Mouse (Mus musculus) right cerebral cortex, postnatal 36 days (tissue): Measurements from ENCODE around the gene Scfd2.

Experiments used
- DNase-seq, 2 experiments: peaks; one replicate each; pipeline ENCODE4 v3.0.0; 2022; ENCODE audit warnings: low spot score in 2 of 2, mixed read lengths in 1 of 2

Gene Scfd2

GRCm38 (mm10) chr5:74277216-74277615 lies 254.3 kb downstream of the Scfd2 start:
- peak; percentile 54 to 67 for DNase-seq

DNA sequence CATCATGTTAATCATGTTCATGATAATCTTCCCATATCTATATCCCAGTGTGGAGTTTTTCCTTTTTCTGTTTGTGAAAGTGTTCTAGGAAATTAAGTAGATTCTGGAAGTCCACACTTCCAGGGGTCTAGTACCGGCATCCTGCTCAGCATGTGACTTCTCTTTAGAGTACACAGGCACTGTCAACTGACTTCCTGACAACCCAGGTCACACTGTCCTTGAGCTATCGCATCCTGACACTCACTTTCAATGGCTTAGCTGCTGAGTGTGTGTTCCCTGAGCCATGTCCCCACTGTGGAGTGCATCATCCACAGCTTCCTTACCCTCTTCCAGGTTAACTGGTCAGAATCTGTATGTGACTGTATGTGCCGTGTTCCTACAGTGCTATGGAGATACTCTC lies 258.2 kb downstream of the Scfd2 start:
- DNase-seq, result no peak

GRCm38 (mm10) chr5:74267736-74268369 lies 263.7 kb downstream of the Scfd2 start:
- no peak for DNase-seq

DNA sequence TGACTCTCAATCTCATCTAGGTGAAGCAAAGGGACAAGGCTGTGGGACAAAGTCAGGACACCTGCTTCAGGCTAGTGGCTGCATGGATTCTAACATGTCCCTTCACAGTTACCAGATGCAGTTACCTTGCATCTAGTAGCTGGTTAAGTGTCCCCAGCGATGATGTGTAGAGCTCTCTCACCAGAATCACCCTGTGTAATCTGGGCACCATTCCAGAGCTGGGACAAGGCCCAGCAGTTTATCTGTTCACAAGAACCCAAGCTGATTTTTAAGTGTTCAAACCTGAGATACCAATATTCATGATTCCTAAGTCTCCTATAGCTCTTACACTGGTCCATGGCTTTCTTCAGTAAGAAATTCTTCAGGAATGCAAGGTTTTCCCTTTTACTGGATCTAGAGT lies 264.4 kb downstream of the Scfd2 start:
- no peak for DNase-seq

DNA sequence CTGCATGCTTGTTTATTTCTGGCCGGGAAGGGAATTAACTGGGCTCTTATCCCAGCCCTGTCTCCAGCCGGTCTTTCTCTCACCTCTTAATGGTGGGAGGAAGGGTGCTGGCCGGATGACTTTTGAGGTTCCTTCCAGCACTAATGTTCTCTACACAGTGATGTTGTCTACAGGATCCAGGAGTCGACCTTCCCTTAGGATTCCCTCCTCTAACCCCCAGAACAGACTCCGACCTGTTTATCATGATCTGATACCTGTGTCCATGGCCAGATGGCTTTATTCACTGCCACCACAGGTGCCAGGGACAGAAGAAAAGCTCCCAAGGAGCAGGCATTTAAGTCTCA lies 265.1 kb downstream of the Scfd2 start:
- no peak for DNase-seq

DNA sequence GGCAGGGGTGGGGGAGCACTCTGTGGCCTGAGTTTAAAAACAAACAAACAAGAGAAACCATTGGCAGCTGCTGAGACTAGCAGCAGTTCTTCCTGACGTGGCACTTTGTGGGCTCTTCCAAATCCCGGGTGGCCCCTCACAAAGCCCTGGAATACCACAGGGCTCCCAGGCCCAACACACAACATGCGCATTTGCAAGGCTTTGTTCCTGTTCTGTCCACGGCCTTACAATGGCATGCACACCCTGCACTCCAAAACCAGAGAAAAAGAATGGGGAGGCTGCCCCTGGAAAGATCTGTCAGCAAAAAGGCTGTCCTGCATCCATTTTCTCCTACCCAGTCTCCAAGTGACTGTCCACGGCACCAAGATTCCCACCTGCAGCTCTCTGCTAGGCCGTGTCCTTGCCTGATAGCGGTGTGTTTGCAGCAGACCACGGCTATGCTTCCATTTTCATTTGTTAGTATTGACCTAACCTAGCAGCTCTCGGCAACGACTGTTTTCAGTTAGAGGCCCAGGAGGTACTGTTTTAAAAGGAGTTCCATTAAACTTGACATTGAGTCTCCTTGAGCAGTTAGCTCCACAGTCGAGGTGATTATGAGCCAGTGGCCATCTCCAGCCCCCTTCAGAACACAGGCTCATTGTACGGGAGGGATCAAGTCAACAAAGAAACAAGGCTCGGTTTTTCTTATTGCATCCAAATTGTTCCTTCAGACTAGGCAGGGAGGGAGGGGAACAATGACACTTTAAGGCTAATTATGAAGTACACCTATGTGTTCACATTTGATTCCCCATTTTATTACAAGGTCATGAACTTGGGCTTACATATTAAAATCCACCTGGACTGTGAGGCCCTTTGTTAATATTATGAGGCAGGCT lies 265.7 kb downstream of the Scfd2 start:
- no peak for DNase-seq

DNA sequence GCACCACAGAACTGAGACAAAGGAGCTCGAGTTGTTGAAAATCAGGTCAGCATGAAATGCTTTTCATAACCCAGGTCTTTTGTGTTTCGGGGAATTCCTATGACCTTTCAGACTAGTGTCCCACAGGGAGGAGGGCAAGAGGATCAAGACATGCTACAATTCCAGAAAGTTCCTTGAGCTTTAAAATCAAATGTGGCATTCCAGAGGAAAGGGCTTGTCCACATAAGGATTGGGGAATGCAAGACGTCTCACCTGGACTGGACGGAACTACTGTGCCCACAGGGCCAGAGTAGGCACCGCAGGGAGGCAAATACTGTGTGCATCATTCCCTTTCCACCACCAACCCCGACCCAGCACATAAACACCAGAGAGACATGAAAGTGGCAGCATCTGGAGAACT lies 266.4 kb downstream of the Scfd2 start:
- no peak for DNase-seq

GRCm38 (mm10) chr5:74264541-74264940 lies 267.0 kb downstream of the Scfd2 start:
- no peak for DNase-seq

DNA sequence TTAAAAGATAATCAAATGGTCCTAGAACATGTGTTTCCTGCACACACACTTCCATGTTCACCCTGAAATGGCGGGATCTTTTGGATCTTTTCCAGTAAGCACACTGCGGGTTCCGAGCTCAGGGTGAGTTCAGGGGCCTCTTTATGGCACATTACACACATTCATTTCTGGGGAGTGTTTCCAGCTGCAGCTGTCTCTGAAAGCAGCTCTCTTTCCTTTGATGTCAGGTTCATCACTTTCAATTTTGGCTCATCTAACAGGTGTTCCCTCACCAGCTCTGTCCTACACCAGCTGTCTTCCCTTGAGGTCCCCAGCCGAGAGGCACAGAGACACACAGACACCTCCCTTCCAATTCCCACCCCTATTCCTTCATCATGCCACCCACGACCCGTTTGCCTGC lies 270.5 kb downstream of the Scfd2 start:
- no peak for DNase-seq

- DNase-seq, result peak; percentile 39 to 69
Measured at GRCm38 (mm10) chr5:74260378-74260809, 271.2 kb downstream of the Scfd2 start.

DNA sequence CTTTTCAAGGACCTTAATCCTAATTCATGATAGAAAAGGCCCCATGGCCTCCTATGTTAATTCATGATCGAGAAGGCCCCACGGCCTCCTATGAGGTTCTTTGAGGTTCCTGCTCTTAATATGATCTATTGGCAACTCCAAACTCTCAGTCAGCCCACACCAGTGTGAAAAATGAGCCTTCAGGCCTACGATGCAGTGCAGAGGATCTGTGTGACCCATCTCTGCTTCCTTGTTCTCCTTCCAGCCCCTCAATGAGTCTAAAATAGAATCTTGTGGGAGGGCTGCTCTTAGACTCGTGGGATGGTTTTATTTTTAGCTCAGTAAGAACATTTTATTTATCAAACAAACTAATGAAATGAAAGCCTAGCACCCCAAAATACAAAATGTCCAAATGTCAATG lies 274.9 kb downstream of the Scfd2 start:
- no peak for DNase-seq

DNA sequence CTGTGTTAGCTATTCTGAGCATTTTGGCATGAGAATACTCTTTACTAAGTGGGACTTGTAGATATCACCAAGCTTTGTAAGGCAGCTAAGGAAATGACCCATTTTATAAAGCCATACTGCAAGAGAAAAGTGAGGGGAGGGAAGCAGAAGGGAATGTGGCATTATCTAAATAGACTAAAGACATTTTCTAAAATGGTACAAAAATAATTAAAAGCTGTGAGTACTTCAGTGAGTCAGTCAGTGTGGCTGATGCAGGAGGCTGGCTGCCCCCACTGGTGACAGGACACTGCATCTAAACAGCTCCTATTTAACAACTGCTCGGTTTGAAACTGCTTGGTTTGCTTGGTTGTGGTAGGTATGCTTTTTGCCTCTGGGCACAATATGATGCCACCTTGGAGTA lies 276.6 kb downstream of the Scfd2 start:
- peak; percentile 35 to 54 for DNase-seq

- DNase-seq, result no peak
Measured at GRCm38 (mm10) chr5:74253724-74254328, 277.7 kb downstream of the Scfd2 start.

DNA sequence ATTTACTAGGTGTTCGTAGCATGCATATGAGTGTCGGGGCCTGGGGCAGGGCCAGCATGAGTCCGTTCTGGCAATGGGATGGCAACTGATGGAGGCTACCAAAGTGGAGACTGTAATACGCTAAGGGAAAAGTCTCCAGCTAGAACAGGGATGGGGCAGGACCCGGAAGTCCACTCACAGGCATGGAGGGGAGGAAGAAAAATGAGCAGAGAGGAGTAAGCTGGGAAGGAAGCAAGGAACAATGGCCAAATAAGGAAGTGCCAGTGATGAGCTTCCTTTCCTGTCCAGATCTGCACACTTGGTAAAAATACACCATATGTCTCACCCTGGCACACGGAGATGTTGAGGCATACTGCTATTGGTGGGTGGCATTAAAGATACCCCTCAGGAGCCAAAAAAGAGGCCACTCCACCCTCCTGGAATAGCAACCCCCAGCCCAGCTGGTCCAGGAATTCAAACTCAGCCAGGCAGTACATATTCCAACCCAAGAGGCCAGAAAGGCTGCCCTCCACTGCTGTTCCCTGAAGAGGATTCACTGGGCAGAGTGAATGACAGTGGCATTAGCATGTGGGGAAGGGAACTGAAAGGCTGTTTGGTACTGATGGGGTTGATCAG lies 278.8 kb downstream of the Scfd2 start:
- DNase-seq, result peak; percentile 57 to 83

DNA sequence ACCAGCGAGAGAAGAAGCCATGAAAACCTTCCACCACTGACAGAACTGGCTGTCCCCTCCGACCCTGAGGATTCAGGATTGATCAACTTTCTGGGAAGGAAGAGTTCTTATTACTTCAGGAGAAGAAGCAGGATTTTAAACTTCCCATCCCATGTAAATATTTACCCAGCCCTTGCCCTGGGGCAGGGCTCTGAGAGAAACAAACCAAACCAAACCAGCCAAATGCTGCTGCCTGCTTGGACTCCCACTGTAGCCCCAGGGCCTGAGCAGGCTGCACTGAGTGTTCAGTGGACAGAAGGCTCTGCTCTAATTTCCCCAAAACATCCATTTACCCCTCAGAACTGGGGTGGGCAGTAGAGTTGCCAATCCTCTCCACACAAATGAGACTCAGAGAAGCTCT lies 280.6 kb downstream of the Scfd2 start:
- DNase-seq, result no peak

DNA sequence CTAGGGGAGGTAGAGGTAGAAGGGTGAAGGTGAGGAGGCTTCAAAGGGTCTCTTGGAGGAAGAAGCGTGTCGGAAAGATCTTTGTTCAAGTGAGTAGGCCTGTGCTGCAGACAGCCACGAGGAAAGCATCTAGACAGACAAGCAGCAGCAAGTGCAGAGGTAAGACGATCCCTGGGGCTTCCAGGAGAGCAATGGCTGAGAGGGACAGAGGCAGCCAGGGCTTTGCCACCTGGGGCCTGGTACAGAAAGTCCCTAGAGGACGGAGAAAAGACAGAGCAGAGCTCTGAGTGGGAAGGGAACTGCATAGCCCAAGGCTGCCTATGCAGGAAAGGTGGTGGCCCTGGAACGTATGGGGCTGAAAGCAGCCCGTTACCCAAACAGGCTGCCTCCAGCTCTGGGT lies 281.3 kb downstream of the Scfd2 start:
- no peak for DNase-seq

DNA sequence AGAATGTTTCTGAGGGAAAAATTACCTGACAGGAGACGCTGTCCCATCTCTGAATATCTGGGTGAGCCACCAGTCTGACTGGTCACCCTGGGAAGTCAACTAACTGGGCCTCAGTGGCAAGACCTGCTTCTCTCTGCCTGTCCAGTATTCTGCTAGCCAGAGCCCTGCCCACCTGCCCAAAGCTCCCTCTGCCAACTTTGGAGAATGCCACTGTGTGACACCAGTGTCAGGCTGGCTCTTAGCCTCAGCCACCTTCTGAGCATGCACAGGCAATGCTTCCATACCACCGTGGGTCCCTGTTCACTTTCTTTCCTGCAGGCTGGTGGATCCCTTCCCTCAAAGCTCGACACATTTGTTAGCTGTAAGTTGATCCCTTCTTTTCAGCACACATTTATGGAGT lies 281.8 kb downstream of the Scfd2 start:
- no peak for DNase-seq

GRCm38 (mm10) chr5:74246971-74247370 lies 284.6 kb downstream of the Scfd2 start:
- DNase-seq, result no peak

GRCm38 (mm10) chr5:74246453-74246852 lies 285.1 kb downstream of the Scfd2 start:
- DNase-seq, result no peak

GRCm38 (mm10) chr5:74245641-74246145 lies 285.9 kb downstream of the Scfd2 start:
- no peak for DNase-seq

DNA sequence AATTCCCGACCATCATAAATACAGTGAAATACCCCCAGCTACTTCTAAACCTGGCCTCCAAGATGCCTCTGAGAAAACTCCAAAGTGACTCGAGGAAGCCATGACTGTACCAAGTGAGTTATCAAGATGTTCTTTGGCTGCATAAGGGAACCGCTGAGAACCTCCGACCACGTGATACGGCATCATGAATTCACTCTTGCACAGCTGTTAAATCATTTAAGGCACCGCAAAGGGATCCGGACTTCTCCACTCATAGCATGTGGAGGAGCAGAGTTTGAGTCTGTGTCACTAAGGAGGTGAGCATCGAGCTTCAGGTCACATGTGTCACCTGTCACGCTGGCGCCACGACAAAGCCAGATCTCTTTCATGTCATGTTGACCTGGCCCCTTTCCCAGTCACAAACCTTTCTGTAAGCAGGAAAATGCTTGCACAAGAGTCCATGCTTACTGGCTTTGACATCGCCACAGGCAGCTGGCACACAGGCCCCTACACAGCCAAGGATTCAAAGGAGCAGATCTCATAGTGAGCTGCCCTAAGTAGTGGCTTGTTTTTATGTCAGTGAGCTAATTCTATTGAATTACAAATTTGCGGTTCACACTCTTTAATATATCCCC lies 287.0 kb downstream of the Scfd2 start:
- no peak for DNase-seq

DNA sequence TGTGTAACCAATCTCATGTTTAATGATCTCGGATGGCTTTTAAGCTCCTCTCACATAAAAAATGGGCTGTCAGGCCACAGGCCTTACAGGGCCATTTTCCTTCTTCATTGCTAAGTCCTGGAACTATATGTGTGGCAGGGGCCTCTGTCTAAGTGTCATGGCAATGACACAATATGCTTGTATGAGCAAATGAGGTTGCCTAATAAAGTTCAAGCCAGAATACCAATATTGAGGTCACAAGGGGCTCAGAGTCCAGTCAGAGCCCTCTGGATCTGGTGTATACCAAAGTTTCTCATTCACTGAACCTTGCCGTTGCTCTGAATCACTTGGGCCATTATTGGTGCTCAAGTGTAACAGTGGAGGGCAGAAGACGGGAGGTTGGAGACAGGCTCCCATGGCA lies 288.9 kb downstream of the Scfd2 start:
- DNase-seq, result no peak
